Mouse (Mus musculus) intestine, embryonic 15.5 days (tissue): ENCODE measurements around the gene Myh10. TPM values are rescaled to one million over a fixed set of nuclear protein-coding genes. Genes with fewer than 3 reads are reported as not detected.
A peak's percentile ranks its signal among the peaks of the same experiment; 100 is the strongest.
"Not testable (repeated sequence)": the region's sequence is repeated elsewhere in the genome, so short reads cannot be mapped to it uniquely, and the experiment has no call there.

Experiments
- ATAC-seq: fragments of 200-750 bp; cut with Nextera tagmentation; 2 replicates; pipeline ENCODE4 v1.8.0; 2017; ENCODE audit warnings: moderate TSS enrichment, moderate library complexity
- H3K27ac ChIP-seq: fragments of 300-500 bp; sonication (generic); 2 replicates; pipeline ENCODE4 v1.5.1; 2015; ENCODE audit warnings: mild to moderate bottlenecking, inconsistent platforms
- H3K27me3 ChIP-seq: fragments of 300-500 bp; sonication (generic); replicated peaks from 2 replicates; pipeline ENCODE4 v1.6.1; 2015; ENCODE audit warnings: inconsistent platforms
- H3K36me3 ChIP-seq: fragments of 300-500 bp; sonication (generic); 2 replicates; pipeline ENCODE4 v1.6.1; 2015; ENCODE audit warnings: inconsistent platforms
- H3K4me1 ChIP-seq: fragments of 300-500 bp; sonication (generic); replicated peaks from 2 replicates; pipeline ENCODE4 v1.6.1; 2015; ENCODE audit warnings: inconsistent platforms
- H3K4me2 ChIP-seq: fragments of 300-500 bp; sonication (generic); replicated peaks from 2 replicates; pipeline ENCODE4 v1.6.1; 2015; ENCODE audit warnings: mild to moderate bottlenecking, inconsistent platforms
- H3K4me3 ChIP-seq: fragments of 300-500 bp; sonication (generic); replicated peaks from 2 replicates; pipeline ENCODE4 v1.5.1; 2015; ENCODE audit warnings: inconsistent platforms
- H3K9ac ChIP-seq: fragments of 300-500 bp; sonication (generic); 2 replicates; pipeline ENCODE4 v1.6.1; 2015; ENCODE audit warnings: inconsistent platforms
- H3K9me3 ChIP-seq: fragments of 300-500 bp; sonication (generic); 2 replicates; pipeline ENCODE4 v1.6.1; 2016; ENCODE audit warnings: inconsistent platforms
- WGBS: fragments of 180-500 bp; shearing (Covaris S2); methylation state at CpG from one replicate; pipeline ENCODE4 v1.1.7; 2015; 5-methylcytosine and 5-hydroxymethylcytosine counted together
- polyA plus RNA-seq: library from polyadenylated mRNA; unstranded; fragments of >200 nt; fragmentation: Nextera tagmentation; extraction: Ambion mirVana; gene quantifications from 2 replicates; pipeline ENCODE4 v1.2.1, GENCODE M21; 2015

The Myh10 gene
- polyA plus RNA-seq, 1 experiment from 2014 or later: 70.4 TPM

DNA sequence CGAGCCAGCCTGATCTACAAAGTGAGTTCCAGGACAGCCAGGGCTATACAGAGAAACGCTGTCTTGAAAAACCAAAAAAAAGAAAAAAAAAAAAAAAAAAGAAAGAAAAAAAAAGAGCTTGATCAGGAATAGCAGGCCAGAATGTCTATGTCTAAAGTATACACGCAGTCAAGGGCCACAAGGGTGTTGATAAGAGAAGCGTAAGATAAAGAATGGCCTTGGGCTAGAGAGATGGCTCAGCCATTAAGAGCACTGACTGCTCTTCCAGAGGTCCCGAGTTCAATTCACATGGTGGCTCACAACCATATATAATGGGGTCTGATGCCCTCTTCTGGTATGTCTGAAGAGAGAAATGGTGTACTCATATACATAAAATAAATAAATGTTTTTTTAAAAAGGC, 140.2 kb downstream of the Myh10 start:
- H3K4me1 ChIP-seq, H3K4me2 ChIP-seq, H3K9me3 ChIP-seq, H3K9ac ChIP-seq, H3K4me3 ChIP-seq, H3K27me3 ChIP-seq, H3K27ac ChIP-seq, ATAC-seq: not testable (repeated sequence)
- 83% methylated on average over 5 of the region's 5 CpGs for WGBS
- peaks cover 44% of the 10 kb centered on the region for H3K36me3 ChIP-seq

DNA sequence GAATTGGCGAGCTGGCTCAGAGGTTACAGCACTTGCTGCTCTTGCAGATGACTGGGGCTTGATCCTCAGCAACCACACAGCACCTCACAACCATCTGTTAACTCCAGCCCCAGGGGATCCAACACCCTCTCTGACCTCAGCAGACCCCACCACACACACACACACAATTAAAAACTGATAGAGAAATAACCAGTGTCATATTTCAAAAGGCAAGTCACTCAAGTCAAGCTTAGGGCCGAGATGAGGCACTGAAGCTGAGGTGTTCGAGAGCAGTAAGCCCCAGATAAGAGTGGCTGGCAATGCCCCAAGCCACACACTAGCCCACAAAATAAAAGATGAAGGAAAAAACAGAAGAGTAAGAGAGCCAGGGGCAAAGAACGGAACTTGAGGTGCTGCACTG, 141.4 kb downstream of the Myh10 start:
- Histone ChIP-seq H3K4me2 (no peak overlapping the region), H3K9me3 (no peaks in the 10 kb centered on the region), H3K4me1 (no peaks in the 10 kb centered on the region), H3K4me3 (no peak overlapping the region), H3K36me3 (peaks cover 39% of the 10 kb centered on the region), H3K9ac (no peak overlapping the region), H3K27me3 (no peaks in the 10 kb centered on the region), H3K27ac (no peak overlapping the region)
- ATAC-seq: no peak
- WGBS: 57% methylated on average over 4 of the region's 4 CpGs

DNA sequence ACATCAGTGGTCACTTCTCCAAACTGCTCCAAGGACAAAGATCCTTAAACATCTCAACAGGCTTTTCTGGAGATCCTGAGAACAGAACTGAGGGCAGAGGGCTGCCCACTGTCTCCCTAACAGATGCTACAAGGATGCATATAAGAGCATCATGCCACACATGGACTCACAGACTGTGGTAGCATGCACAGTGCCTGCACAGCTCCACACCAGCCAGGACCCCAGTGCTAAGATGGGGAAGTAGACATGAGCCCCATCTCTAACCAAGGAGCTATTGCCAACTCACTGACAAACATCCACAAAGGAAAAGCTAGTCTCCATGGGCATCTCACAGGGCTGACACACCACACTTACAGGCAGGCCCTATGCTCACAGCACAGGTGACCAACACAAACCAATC, 142.2 kb downstream of the Myh10 start:
- Histone ChIP-seq H3K9me3 (no peaks in the 10 kb centered on the region), H3K9ac (no peak overlapping the region), H3K4me1 (no peaks in the 10 kb centered on the region), H3K36me3 (peaks cover 33% of the 10 kb centered on the region), H3K4me2 (no peak overlapping the region), H3K4me3 (no peak overlapping the region), H3K27ac (no peak overlapping the region), H3K27me3 (no peaks in the 10 kb centered on the region)
- ATAC-seq: no peak

DNA sequence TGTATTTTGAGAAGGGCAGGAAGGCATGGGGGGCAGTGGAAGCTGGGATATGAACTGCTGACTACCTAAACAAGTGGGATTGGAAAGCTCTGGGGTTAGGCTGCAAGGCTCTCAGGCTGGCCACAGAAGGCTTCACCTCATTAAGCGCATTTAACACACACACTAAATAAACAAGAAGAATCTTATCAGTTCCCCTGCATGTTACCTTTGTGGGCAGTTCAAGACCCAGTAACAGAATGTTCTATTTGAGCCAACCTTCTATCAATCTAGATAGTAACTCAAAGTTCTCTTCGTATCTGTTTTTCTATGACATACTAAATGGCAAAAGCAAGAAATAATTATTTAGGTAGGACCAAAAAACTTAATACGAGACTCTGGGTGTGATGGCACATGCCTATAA, 143.7 kb downstream of the Myh10 start:
- H3K27me3 ChIP-seq: no peaks in the 10 kb centered on the region
- WGBS: 85% methylated on average over 3 of the region's 3 CpGs
- no peak overlapping the region for H3K27ac ChIP-seq
- H3K4me2 ChIP-seq: no peak overlapping the region
- no peak overlapping the region for H3K9ac ChIP-seq
- no peak for ATAC-seq
- H3K9me3 ChIP-seq: no peaks in the 10 kb centered on the region
- peaks cover 33% of the 10 kb centered on the region for H3K36me3 ChIP-seq
- H3K4me3 ChIP-seq: no peak overlapping the region
- no peaks in the 10 kb centered on the region for H3K4me1 ChIP-seq

DNA sequence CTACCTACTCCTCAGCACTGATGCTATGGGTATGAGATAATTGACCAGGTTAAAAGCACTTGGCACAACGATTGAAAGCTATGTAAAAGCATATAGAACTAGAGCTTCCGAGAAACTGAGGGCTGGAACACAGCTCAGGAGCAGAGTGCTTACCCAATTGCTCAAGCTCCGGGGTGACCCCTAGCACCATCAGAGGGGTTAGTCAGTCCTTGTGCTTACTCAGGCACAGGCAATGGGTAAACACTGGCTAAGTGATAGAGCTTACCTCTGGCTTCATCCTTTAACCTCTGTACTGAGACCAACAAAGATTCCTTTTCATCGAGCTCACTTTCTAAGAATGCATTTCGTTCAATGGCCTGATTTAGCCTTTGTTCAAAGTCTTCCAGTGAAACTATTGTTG, 148.2 kb downstream of the Myh10 start:
- Histone ChIP-seq H3K4me2 (no peak overlapping the region), H3K9me3 (no peaks in the 10 kb centered on the region), H3K36me3 (peaks cover 35% of the 10 kb centered on the region), H3K9ac (no peak overlapping the region), H3K4me1 (no peaks in the 10 kb centered on the region), H3K27me3 (no peaks in the 10 kb centered on the region), H3K27ac (no peak overlapping the region), H3K4me3 (no peak overlapping the region)
- no peak for ATAC-seq
- 89% methylated on average over 5 of the region's 5 CpGs for WGBS

DNA sequence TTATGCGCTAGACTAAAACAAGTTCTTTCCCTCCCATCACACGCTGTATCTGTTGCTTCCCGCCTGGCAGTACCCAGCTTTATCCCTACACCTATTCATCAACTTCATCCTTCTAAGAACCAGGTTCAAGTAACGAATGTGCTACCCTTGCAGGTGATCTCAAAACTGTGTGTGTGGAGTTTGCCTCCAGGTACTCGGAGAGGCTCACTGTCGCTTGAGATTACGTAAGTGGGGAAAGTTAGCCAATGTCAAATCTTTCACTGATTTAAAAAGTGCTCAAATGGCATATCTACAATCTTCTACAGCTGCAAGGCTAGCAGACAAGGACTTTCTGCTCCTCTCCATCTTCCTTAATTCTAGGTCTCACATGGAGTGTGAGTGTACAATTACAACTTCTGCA, 159.5 kb downstream of the Myh10 start:
- H3K27ac ChIP-seq: no peak overlapping the region
- 74% methylated on average over 7 of the region's 7 CpGs for WGBS
- no peak overlapping the region for H3K4me3 ChIP-seq
- H3K4me1 ChIP-seq: peaks cover 18% of the 10 kb centered on the region; the same call in 1 of the 2 replicates
- no peaks in the 10 kb centered on the region for H3K27me3 ChIP-seq
- H3K9me3 ChIP-seq: no peaks in the 10 kb centered on the region
- H3K36me3 ChIP-seq: no peaks in the 10 kb centered on the region
- no peak overlapping the region for H3K9ac ChIP-seq
- H3K4me2 ChIP-seq: peak overlapping the region; percentile 16
- ATAC-seq: no peak

DNA sequence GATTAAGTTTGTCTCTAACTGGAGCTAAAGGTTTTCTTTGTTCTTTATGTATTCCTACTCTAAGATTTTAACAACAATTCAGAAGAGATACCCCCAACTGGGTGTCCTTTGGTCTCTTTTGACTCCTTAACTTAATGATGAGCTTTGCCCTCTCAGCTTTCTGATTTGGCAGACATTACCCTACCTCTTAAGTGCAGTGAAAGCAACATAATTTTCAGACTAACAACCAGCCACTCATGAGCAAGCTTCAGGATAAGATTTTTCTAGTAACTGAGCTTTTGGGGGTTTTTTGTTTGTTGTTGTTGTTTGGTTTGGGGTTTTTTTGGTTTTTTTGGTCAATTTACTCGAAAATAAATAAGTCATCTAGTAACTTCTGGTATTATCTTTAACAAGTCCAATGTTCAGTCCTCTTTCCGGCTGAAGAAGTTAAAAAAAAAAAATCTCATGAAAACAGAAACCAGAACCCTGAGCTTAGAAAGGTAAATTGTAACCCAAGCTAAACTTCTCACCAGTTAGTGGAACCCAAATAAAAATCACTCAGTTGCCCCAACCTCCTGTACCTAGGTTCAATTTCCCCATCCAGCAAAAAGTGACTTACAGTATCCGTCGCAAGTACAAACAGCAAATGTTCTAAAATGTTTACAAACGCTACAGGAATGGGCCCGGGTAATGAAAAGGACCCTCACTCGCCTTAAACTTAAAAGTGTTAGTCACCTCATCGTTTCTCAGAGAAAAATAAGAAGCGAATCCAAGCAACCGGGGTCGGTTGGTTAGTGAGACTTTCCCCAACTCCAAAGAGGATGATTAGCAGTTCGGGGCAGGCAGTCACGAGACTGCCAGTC, 160.5 kb downstream of the Myh10 start:
- peak overlapping the region; percentile 64 for H3K4me2 ChIP-seq
- H3K4me1 ChIP-seq: peaks cover 18% of the 10 kb centered on the region; the same call in 1 of the 2 replicates
- no peak for ATAC-seq
- no peaks in the 10 kb centered on the region for H3K36me3 ChIP-seq
- peak overlapping the region; percentile 100 for H3K27ac ChIP-seq
- H3K9me3 ChIP-seq: no peaks in the 10 kb centered on the region
- H3K9ac ChIP-seq: peak overlapping the region; percentile 94
- peak overlapping the region; percentile 94 for H3K4me3 ChIP-seq
- WGBS: 2% methylated on average over 13 of the region's 13 CpGs
- no peaks in the 10 kb centered on the region for H3K27me3 ChIP-seq

DNA sequence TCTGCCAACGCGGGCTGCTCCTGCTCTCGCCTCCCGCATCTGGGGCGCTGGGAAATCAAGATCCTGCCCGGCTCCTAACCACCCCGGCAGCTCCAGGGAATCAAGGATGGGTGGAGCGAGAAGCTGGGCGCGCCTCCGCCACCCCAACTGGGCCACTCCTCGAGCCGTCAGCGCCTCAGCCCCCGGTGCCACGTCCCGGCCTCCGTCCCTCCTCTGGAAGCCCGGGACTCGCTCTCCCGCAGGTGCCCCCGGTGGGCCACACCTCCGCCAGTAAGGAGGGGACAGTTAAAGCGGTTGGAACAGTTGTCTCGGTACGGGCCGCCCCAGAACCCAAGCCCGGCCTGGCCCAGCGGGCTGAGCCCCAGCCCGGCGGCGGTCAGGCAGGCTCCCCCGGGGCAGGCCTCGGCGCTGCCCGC, 161.1 kb downstream of the Myh10 start:
- H3K36me3 ChIP-seq: no peaks in the 10 kb centered on the region
- peak overlapping the region; percentile 94 for H3K4me3 ChIP-seq
- H3K9me3 ChIP-seq: no peaks in the 10 kb centered on the region
- ATAC-seq: peak; percentile 80
- H3K27me3 ChIP-seq: no peaks in the 10 kb centered on the region
- peak overlapping the region; percentile 100 for H3K27ac ChIP-seq
- H3K4me2 ChIP-seq: peak overlapping the region; percentile 64
- H3K4me1 ChIP-seq: peaks cover 18% of the 10 kb centered on the region; the same call in 1 of the 2 replicates
- under 1% methylated on average over 36 of the region's 36 CpGs for WGBS
- H3K9ac ChIP-seq: peak overlapping the region; percentile 94

DNA sequence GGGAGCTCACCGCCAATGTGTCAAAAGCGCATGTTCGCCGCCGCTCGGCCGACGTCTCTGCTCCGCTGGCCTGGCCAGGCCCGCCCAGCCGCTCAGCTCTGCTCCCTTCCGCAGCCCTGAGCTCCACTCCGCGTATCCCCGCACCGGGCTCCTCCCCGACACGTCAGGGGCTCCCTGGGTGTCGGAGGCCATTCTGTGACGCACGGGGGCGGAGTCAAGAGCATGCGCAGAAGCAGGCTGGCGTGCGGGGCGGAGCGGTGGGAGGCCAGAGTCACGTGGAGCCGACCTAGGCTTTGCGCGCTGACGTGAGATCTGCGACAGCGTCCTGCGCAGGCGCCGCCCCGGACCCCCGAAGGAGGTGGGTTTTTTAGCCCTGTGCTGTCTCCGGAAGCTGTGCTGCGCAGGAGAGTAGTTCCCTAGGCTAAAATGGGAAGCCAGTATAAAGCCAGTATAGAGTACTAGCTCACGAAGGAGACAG, 161.6 kb downstream of the Myh10 start:
- H3K27me3 ChIP-seq: no peaks in the 10 kb centered on the region
- peak overlapping the region; percentile 100 for H3K27ac ChIP-seq
- WGBS: 0% methylated on average over 42 of the region's 42 CpGs
- peak overlapping the region; percentile 94 for H3K4me3 ChIP-seq
- no peaks in the 10 kb centered on the region for H3K36me3 ChIP-seq
- ATAC-seq: peak; percentile 99
- no peaks in the 10 kb centered on the region for H3K9me3 ChIP-seq
- H3K9ac ChIP-seq: peak overlapping the region; percentile 94
- peak overlapping the region; percentile 64 for H3K4me2 ChIP-seq
- H3K4me1 ChIP-seq: peaks cover 18% of the 10 kb centered on the region; the same call in 1 of the 2 replicates

DNA sequence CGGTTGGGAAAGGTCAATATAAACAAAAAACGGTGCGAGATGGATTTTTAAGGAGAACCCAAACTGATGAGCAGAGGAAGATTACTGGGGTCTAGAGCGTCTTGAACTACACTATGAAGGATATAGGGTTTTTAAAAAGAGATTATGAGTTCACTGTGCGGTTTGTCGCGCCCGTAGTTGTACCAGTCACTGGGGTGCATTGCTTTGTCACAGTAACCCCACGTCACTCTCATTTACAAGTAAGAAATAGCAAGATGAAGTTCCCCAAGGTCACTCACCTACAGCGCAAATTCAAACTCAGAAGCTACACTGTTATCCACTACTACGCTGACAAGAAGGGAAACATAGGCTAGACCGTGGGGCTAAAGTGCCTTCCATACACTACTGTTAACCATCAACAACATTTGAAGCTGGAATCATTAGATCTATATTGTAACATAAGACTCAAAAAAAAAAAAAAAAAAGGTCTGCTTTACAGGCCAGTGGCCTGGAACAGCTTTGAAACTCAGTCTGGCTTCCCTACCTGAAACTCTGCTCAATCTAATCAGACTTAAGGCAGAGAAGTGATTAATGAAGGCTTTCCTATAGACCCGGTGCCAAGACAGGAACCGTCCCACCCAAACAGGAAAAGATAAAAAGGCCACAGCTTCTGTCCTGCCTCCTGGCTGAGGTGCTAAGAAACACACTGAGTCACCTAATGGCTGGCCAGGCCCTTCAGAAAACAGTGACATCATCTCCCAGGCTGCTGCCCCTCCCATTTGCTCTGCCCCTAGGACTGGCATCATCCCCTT, 162.4 kb downstream of the Myh10 start:
- ATAC-seq: no peak
- Histone ChIP-seq H3K4me1 (peaks cover 18% of the 10 kb centered on the region; the same call in 1 of the 2 replicates), H3K27ac (peak overlapping the region; percentile 72), H3K4me3 (peak overlapping the region; percentile 94), H3K9me3 (no peaks in the 10 kb centered on the region), H3K4me2 (peak overlapping the region; percentile 59), H3K36me3 (no peaks in the 10 kb centered on the region), H3K9ac (peak overlapping the region; percentile 36; the same call in 1 of the 2 replicates), H3K27me3 (no peaks in the 10 kb centered on the region)
- WGBS: 31% methylated on average over 14 of the region's 14 CpGs

DNA sequence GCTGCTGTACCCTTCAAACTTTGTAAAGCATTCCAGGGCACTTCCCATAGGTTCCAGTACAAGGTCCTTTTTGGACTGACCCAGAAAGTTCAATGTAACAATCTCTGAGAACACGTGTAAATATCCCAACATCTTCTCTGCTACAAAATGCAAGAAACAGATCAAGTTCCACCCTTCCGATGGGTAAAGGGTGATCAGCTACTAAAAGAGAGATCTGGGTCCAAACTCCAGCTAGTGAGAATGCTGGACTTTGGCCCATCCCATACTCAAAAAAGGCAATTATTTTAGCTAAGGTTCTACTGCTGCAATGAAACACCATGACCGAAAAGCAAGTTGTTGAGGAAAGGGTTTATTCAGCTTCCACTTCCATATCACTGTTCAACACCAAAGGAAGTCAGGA, 163.3 kb downstream of the Myh10 start:
- 83% methylated on average over 3 of the region's 3 CpGs for WGBS
- Histone ChIP-seq H3K36me3 (no peaks in the 10 kb centered on the region), H3K9me3 (no peaks in the 10 kb centered on the region), H3K9ac (no peak overlapping the region), H3K4me2 (no peak overlapping the region), H3K4me3 (no peak overlapping the region), H3K27me3 (no peaks in the 10 kb centered on the region), H3K4me1 (peaks cover 17% of the 10 kb centered on the region; the same call in 1 of the 2 replicates), H3K27ac (peak overlapping the region; percentile 72; the same call in 1 of the 2 replicates)
- ATAC-seq: no peak

DNA sequence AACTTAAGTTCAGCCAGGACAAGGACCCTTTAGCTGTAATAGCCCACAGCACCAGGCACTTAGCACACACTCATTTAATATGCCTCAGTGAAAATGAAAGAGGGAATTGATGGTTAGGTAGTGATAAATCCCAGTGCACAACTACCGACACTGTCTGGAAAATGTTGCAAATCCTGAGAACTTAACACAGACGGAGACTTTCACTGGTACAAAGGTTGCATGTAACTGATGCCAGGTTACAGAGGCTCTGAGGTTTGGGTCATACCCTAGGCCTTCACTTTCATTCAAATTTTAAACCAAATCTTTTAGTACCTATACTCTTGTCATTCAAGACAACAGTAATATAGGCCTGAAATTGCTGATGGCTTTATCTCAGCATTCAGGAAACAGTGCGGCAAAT, 166.0 kb downstream of the Myh10 start:
- 90% methylated on average over 3 of the region's 3 CpGs for WGBS
- no peak for ATAC-seq
- Histone ChIP-seq H3K36me3 (no peaks in the 10 kb centered on the region), H3K9me3 (no peaks in the 10 kb centered on the region), H3K4me1 (peaks cover 6% of the 10 kb centered on the region; the same call in 1 of the 2 replicates), H3K27ac (no peak overlapping the region), H3K4me3 (no peak overlapping the region), H3K4me2 (no peak overlapping the region), H3K9ac (no peak overlapping the region), H3K27me3 (no peaks in the 10 kb centered on the region)
